Mouse (Mus musculus): Measurements from ENCODE around the gene Mlana.

Mlana gene

DNA sequence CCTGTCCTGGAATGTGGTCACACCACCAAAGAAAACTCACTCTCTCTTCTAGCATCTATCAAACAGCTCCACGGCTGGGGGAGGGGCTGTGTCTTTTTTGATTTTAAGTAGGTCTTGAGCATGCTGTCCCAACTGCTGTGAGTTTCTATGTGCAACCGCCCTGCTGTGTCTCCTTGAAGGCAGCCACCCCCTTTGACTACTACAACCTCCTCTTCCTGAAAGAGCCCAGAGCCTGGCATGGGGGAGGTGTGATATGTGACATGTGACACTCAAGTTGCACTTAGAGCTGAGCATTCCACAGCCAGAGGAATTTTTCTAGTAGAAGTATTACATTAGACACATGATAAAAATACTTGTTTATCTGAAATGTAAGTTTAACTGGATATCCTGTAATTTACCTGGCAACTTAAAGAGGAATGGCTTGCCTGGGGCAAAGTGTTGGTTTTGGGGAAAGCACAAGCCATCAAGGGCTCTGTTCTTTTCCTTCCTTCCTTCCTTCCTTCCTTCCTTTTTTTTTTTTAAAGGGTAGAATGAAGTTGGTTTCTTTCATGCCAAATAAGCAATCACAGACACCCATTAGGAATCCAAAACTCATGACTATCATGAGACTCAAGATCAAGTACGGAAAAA, at the start of gene Mlana:
Gene Mlana, plus strand, starts transcription at position 580 of the 630 bp plus-strand sequence.
- DNase-seq, result no peak

DNA sequence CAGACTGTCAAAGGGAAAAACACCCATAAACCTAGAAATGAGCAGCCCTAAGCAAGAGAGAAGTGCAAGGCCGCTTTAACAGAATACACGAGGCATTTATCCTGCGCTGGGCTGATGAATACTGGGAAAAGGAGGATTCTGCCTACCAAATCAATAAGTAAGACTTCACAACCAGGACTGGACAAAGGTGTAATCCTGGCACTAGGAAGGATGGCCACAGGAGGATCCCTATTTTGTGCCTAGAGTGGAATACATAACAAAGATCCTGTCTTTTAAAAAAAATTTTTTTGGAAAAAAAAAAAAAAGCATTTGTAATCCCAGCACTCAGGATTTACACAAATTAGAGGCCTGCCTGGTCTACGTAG, 49.1 kb upstream of the Mlana start:
- DNase-seq, result no peak

DNA sequence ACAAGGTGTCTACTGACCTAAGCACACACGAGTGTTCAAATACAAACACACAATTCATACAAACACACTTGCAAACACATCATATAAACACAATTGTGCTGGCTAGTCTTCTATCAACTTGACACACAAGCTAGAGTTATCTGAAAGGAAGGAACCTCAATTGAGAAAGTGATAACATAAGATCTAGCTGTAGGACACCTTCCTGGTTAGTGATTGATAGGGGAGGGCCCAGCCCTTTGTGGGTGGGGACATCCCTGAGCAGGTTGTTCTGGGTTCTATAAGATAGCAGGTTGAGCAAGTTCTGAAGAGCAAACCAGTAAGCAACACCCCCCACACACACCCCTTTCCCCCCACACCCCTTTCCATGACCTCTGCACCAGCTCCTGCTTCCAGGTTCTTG, 47.9 kb upstream of the Mlana start:
- no peak for DNase-seq

DNA sequence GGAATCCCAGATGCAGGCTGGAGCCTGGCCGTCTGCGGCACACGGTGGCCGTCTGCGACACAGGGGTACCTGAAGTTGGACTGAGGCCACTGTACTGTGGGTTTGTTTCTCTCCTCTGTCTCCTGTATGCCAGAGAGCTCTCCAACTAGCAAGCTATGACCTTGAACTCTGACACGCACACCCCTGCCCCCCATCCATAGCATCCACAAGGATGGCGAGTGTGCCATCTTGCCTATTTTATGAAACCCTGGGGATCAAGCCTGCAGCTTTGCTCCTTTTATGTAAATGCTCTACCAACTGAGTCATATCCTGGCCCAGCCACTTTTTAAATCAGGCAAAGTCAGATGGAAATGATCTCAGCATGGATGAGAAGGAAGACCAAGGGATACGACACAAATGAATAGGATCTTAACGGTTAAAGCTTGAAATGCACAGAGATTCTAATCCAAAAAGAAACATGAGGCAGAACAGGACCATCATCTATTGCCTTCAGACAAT, 43.8 kb upstream of the Mlana start:
- no peak for DNase-seq

DNA sequence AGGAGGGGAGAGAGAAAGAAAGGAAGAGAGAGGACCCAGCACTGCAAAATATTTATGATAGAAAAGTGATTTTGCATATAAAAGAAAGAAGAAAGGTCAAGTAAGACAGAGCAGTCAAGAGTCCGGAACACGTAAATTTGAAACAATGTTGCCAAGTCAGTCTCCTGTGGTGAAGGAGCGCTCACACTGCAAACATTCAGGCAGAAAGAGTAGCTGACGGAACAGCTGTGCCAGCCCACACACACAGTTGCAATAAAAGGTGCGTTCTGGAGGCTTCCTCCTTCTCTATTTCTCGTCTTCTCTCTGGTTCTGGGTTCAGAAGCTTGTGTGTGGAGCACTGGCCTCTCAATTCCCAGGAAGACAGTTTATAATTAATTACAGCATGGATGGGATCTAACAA, 42.5 kb upstream of the Mlana start:
- no peak for DNase-seq

DNA sequence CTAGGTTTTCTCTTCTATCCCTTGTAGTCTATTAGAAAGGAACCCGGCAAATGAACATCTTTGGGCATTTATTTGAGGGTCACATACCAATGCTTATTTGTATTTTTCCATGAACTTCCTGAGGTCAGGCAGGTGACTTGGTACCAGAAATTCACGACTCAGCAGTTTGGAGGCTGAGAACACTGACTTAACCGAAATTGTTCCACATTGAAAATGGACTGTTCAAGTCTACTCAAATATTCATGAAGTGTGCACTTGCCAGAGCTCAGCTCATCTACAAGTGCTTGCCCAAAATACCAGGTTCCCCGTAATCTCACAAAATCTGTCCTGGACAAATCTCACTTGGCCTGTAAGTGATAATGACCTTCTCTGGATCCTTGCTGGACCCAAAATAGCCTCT, 41.6 kb upstream of the Mlana start:
- DNase-seq, result no peak

DNA sequence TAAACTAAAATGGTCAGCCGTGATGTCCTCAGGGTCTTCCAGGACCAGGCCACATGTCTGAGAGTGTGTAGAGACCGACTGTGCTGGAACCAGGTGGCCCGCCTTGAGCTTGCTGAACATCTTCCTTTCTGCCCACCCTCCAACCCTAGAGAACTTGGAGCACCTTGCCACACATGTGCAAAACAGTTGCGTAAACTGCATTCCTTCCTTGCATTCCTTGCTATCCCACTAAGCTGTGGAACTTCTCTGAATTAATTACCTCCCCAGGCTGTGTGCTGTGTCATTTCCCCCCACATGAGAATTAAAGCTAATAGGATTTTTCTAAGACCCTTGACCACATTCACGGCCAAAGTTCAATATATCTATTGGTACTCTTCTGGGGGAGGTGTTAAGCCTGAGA, 41.0 kb upstream of the Mlana start:
- no peak for DNase-seq

DNA sequence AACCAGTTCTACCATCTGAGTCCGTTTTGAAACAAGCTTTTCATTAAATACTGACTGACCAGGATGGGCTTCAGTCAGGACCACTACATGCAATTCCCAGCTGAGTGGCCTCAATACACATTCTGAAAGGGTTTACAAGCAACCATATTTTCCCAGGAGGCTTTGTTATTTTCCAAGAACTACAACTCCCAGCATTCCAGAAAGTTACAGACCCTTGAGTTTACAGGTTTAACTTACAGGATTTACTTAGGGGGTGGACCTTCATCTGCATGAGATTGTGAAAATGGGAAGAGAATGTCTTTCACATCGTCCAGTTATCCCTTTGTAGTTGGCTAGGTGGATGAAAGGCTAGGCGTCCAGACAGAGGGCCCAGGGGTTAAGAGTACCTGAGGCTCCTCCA, 40.6 kb upstream of the Mlana start:
- DNase-seq, result no peak

DNA sequence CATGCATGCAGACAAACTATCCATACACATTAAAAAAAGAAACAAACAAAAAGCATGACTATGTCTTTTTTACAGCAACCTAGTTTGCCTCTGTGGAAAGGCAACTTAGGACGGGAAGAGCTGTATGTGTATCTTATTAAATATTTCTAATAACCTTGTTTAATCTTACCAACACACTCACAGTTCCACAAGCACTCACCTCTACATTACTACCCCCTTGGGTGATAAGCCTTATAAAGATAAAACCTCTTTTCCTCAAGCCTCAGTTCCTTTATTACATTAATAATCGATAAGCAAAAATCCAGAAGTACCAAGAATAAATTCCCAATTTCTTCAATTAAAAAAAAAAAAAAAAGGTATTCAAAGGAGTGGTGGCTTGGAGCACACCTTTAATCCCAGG, 40.1 kb upstream of the Mlana start:
- DNase-seq, result no peak

DNA sequence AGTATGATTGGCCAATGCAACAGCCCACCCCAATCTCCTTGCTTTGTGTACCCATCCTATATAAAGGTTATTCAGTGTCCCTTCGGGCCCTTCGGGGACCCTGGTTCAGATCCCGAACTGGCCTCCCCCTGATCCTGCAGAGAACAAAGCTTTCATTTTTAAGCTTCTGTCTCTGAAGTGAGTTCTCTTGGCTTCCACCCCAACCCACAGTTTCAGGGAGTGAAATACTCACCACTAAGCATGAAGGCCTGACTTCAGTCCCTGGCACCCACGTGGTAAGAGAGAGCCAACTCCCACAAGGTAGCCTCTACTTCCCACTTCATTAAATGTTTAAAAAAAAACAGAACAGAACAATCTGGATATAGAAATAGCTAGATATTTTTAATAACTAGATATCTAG, 38.8 kb upstream of the Mlana start:
- DNase-seq, result no peak

DNA sequence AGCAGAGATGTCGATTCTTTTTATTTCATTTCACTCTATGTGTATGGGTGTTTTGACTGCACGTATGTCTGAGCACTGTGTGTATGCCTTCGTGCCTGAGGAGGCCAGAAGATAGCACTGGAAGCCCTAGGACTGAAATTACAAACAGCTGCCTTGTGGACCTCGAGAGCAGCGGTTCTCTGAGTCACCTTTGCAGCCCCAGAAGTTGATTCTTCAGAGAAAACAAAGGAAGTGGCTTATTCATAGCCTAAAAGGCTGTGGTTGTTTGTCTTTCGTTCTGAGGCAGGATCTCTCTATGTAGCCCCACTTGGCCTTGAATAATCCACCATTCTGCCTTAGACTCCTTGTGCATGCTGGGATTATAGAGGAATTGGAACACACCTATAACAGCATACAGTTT, 37.9 kb upstream of the Mlana start:
- no peak for DNase-seq

DNA sequence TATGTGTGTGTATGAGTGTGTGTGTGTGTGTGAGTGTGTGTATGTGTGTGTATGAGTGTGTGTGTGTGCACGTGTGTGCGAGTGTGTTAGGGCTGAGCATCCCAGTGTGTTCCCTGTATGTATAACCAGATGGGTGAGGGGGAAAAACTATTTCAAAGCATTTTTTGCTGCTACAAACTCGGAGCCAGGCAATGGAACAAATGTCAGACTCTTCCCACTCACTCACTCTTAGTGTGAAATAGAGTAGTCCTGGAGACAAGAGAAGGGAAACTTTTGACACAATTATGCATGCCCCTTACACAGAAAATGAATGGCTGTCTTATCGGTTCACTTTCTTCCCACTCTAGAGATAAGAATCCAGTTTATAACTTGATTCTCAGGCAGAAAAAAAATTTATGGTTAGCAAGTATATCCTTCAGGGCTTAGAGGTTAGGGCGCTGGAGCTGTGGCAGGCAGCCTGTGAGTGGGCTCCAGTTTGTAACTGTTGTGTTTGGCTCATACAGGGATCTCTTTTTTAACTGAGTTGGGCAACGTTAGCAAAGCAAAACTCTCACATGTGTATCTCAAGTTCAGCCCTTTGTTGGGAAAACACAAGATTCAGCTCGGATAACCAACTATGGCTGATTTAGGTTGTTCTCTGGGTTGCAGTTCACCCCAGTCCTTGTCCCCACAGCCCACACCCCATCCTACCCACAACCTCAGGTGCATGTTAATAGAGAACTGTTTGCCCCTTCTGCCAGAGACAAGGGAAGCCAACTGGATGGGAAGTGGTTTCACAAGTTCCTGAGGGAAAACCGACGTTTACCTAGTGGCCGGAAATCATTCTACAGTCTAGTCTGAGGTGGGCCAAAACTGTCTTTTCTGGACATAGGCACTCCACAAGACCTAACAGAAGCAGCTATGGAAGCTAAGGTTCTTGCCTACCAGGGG, 36.5 kb upstream of the Mlana start:
- no peak for DNase-seq

DNA sequence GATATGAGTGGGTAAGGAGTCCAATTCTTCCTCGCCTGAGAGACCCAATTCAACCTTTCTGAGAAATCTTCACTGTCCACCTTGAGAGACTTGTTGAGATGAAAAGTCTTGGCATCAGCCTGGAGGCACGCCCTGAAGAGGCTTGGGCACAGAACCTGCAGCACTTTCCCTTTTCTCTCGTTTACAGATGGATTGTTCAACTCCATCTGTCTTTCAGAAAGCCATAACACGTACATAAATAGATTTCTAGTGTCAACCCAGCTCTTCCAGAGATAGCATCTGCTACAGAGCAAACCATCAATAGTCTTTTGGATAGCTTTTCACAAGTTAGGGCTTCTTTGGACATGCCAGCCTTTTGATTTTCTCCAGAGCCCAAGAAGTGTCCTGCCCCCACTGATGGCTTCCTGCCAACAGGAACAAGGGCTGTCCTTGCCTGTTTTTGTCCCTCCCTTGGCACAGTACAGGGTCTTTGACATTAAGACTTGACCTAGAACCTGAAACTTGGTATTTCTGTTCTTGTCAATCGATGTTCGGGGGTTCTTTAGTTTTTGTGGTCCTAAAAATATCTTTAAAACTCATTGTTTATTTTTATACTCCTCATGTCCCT, 35.5 kb upstream of the Mlana start:
- no peak for DNase-seq

DNA sequence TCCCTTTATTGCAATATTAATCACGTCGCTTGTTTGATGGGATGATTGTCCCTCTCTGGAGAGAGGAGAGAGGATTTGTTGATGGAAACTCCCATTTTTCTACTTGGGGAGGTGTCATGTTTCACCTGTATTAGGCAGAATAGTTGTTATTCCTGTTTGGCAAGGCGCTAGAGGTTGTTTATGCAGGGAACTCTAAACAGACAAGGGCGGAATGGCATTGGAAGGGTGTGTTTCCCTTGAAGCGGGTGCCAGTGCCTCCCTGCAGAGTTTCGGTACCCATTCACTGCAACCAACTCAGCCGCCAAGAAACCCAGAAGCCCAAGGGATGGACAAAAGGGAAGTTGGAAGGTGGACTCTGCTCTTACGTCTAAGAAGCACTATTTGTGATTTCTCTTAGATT, 33.8 kb upstream of the Mlana start:
- DNase-seq, result no peak

DNA sequence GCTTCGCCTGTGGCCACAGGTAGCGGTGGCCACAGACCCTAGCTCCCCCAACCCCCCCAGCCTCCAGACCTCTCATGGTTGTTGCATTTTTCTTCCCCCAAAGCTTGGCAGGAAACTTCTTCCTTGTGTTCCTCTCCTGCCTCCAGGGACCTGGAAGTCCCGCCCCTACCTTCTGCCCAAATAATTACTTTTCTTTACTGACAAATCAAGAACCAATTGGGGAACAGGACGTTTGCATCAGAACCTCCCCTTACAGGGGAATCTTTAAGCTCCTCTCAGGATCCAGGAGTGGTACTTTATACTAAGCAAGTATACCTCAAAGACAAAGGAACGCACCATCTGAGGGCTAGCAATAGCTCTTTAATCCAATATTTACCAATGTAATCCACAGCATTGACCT, 32.7 kb upstream of the Mlana start:
- DNase-seq, result no peak

DNA sequence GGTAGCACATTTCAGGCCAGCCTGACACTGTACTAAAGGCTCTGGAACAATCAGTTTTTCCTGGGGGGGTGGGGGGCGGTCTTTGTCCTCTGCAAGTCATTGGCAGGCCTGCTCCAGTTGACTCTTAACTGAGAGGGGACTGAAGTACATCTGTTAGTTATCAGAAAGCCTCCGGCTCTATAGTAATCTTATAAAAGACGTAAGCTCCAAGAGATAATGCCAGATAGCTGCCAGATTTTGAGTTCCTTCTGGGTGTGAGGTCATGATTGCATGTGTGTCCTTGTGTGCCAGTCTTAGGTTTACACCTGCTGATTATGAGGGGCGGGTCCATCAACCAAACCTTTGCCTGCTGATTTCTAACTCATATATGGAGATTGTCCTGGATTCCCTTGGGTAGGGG, 31.5 kb upstream of the Mlana start:
- DNase-seq, result no peak

DNA sequence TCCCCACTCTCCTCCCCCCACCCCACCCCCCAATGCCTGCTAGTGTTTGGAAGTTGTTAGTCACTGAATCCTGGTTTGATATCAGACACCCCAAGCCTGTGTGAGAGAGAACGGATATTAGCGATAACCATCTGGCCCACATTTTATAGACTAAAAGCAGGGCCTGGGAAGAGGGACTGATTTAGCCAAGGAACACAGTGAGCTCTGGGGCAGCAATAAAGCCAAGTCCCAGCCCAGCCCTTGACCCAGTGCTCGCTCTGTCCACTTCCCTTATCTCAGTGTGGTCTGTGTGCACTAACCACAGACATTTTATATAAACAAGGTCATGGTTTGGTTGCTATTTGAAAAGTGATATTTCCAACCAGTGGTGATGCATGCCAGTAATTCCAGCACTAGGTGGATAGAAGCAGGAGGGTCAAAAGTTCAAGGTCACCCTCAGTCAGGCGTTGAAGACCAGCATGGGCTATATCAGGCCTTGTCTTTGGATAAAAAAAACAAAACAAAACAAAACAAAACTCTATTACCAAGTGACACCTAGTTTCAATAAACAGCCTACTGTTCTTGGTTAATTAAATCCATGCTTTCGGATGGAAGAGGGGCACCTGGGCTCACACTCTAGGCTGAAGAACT, 30.5 kb upstream of the Mlana start:
- DNase-seq, result no peak

DNA sequence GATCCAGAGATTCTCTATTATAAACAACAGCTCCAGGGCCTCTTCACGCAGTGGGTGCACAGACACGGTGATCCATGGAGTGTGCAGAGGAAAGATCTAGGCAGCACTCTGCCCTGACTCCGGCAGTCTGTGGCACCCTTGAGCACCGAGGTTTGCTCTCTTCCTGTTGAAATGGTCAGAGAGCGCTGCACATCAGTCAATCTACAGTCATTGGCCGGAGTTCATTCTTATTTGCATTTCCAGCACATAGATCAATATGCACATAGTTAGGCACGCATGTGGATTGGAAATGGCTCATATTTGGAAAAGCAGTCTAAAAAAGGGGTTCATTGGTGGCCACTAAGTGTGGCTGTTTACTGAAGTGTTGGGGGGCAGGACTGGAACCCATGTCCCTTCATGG, 29.5 kb upstream of the Mlana start:
- no peak for DNase-seq

DNA sequence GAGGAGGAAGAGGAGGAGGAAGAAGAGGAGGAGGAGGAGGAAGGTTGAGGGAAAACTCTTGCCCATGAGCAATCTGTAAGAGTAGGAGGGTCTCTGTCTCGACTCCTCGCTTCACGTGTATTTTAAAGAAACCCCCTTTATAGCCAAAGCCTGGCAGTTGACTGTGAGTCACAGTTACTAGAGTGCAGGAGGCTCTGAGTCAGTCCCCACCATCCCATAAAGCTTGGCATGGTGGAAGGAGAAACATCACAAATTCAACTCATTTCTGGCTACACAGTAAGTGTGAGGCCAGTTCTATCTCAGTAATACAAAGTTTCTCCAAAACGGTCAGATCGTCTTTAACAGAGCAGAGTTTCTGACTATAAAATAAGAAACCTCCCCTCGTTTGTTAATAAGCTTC, 27.4 kb upstream of the Mlana start:
- no peak for DNase-seq

DNA sequence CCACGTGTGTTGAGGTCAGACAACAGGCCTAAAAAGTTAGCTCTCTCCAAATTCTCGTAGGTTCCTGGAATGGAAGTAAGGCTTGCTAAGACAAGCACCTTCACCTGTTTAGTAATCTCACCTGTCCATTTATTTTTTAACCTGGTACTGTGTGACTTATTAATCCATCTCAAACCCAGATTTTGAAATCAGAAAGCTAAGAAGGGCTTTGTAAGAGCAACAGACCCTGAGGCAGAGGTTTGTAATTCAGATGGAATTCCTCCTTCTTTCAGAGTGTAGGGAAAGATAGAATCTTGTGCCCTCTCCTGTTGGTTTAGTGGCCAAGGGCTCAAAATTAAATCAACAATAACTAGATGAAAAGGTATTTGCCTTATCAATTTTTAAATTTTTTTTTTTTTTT, 26.5 kb upstream of the Mlana start:
- DNase-seq, result no peak

DNA sequence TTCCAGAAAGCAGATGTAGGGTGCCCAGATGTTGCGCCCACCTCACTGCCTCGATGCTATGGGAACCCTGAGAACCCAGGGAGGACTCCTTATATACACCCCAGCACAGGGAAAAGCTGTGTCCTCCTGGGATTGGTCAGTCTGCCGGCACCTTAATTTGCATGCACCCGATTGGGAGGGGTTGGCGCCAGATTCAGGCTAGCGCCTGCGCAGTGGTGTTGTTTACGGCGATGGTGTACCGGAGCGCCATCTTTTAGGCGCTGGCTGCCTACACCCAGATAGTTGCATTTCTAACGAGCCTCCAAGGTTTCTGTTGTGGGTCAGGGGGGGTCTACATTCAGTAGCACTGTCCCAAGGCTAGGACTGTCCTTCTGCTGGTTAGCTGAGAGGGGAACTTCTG, 25.0 kb upstream of the Mlana start:
- no peak for DNase-seq

DNA sequence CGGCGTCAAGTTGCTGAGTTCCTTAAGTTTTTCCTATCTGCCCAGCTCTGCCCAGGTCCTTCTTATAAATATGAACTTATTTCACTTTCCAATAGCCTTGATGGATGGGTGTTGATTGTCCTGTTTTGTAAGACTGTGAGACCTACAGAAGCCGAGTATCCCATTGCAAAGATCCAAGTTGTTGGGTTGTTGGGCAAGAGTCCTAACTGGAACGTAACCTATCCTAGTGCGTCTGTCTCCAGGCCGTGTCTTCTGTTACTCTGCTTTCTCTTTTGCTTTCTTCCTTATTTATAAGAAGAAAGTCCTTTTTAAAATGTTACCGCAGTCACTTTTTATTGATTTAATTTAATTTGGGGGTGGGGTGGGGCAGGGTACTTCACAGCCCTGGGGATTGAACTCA, 22.7 kb upstream of the Mlana start:
- DNase-seq, result no peak

DNA sequence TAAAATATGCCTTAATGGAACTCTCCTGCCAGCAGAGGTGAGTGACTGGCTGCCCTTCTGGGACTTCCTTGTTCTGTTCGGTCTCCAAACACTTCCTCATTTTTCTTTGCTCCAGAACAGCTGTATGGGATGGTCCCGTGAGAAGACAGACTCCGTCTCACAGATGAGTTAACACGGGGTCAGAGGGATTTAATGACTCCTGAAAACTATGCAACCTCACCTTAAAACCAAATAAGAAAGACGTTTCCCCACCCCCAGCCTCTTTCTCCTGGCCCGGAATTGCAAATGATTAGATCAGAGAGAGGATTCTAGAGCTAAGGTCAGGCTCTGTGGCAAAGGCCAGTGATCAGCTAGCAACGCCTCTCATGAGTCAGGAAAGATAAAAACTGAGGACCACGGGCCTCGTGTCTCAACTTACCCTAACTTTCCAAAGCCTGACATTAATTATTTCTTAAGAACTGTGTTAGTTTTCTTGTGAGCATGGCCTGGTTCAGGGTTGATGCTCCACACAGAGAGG, 22.0 kb upstream of the Mlana start:
- DNase-seq, result no peak

All from cerebellum, postnatal 25 days (tissue).